Mouse (Mus musculus): ENCODE data around the gene Pola2.

- TF ChIP-seq POLR2A (IDR thresholded peaks at IDR 0.05; ENCODE audit: low read depth, low read length) (no peak), CTCF (IDR thresholded peaks at IDR 0.05; ENCODE audit: extremely low read depth, insufficient read length, insufficient replicate concordance, low read depth, low read length) (no peak)
Measured at GRCm38 (mm10) chr19:5928104-5928503, 35.9 kb downstream of the Pola2 start.

Measured in small intestine, adult 2 months (tissue).